Mouse (Mus musculus) thymus, adult 2 months (tissue): Measurements from ENCODE around the gene Wdr46.

ENCODE experiments used
- CTCF ChIP-seq: fragments of 200-500 bp; IDR thresholded peaks from 2 replicates; pipeline ENCODE4 v1.5.1; 2012; ENCODE audit warnings: mild to moderate bottlenecking, control low read depth, low read length, moderate library complexity, borderline replicate concordance; ENCODE audit not compliant: control insufficient read depth, poor library complexity, insufficient read depth; ENCODE audit errors: extremely low read depth
- POLR2A ChIP-seq: fragments of 200-500 bp; IDR thresholded peaks from 2 replicates; pipeline ENCODE4 v1.6.1; 2012; ENCODE audit warnings: mild to moderate bottlenecking, low read length, control low read depth, moderate library complexity; ENCODE audit not compliant: control insufficient read depth, poor library complexity, insufficient read depth; ENCODE audit errors: extremely low read depth

DNA sequence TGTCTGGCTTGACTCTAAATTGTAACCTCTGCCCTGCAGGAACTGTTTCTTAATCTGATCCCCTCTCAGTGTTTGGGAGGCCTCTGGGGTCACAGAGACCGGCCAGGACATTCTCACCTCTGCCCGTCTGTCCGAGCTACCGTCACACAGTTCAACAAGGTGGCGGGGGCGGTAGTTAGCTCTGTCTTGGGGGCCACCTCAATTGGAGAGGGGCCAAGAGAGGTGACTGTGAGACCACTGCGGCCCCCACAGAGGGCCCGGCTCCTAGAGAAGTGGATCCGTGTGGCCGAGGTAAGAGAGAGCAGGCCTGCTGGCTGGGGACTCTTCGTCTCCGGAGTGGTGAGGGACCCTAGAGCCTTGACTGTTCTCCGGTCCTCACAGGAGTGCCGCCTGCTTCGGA lies 7.5 kb upstream of the Wdr46 start:
- TF ChIP-seq POLR2A: no peak
- no peak for TF ChIP-seq CTCF
